Mouse (Mus musculus) macrophage (primary cell): Measurements from ENCODE around the gene Ebf1. TPM values are rescaled to one million over a fixed set of nuclear protein-coding genes. Genes with fewer than 3 reads are reported as not detected.

ENCODE experiments used
- H3K27ac ChIP-seq: fragments of 350-480 bp; formaldehyde crosslinking; 2 replicates; pipeline ENCODE4 v1.9.0; 2021
- H3K36me3 ChIP-seq: fragments of 350-480 bp; formaldehyde crosslinking; 2 replicates; pipeline ENCODE4 v1.9.0; 2021; ENCODE audit errors: inconsistent target
- H3K4me3 ChIP-seq: fragments of 350-480 bp; formaldehyde crosslinking; 2 replicates; pipeline ENCODE4 v1.9.0; 2021; ENCODE audit errors: inconsistent target
- H3K79me2 ChIP-seq: fragments of 350-480 bp; formaldehyde crosslinking; 2 replicates; pipeline ENCODE4 v1.9.0; 2021; ENCODE audit errors: inconsistent target
- WGBS: methylation state at CpG from one replicate; pipeline ENCODE4 v1.1.7; 2026; ENCODE audit warnings: inconsistent platforms; ENCODE audit not compliant: missing documents; 5-methylcytosine and 5-hydroxymethylcytosine counted together
- polyA plus RNA-seq: library from polyadenylated mRNA; stranded (reverse); fragments of 250-400 nt; gene quantifications from 3 replicates; pipeline ENCODE4 v1.2.4, GENCODE M21; 2018; ENCODE audit warnings: inconsistent platforms

Gene Ebf1
- polyA plus RNA-seq, 1 experiment from 2014 or later = 0.04 TPM

DNA sequence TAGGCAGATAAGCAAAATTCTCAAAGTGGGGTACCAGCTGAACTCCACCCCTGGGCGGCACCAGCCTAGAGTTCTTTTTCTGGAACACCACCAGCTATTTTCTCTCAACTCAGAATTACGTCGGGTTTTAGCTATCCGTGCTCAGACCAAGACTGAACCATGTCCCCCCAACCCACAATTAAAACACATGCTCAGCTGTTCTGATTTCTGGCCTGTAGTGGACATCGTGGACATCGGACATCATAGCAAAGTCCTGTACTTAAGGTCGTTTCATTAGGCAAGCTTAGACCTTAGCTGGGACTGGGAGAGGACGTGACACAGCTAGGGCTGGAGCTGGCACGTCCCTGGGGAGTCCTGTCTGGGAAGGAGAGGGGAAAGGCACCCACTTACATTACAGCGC, 5.0 kb upstream of the Ebf1 start:
- no peak overlapping the region for H3K4me3 ChIP-seq
- H3K79me2 ChIP-seq = no peaks in the 10 kb centered on the region
- WGBS = 8% methylated on average over 10 of the region's 10 CpGs
- no peaks in the 10 kb centered on the region for H3K36me3 ChIP-seq
- no peak overlapping the region for H3K27ac ChIP-seq

DNA sequence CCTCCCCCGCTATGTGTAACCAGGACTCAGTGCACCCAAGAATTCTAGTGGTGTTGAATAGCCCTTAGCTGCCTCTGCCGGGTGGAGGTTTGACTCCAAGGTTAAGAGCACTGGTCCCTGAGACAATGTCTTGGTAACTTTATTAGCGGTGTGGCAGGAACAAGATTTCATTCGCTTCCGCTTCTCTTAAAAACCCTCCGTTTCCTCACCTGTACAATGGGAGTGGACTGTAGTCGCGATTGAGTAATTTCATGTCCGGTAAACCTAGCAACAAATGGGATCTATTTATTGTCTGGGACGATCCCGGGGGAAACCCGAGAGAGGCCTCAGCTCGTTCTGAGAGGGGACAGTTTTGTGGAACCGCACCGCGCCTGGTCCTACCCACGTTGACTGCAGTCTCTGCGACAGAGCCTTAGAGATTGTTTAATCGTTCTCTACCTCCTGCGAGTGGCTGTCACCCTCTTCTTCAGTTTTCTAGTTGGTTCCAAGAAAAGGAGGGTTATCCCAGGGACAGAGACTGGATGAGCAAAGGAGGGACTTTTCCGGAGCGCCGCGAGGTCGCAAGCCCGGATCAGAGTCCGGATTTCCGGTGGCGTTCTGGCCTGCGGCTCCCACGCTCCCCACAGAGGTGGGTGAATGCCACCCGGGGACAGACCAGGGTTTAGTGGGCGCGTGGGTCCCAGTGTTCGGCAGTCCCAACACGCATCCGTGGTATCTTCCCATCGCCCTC, 4.3 kb upstream of the Ebf1 start:
- no peak overlapping the region for H3K4me3 ChIP-seq
- H3K36me3 ChIP-seq = no peaks in the 10 kb centered on the region
- H3K79me2 ChIP-seq = no peaks in the 10 kb centered on the region
- H3K27ac ChIP-seq = no peak overlapping the region
- WGBS = 4% methylated on average over 38 of the region's 38 CpGs

DNA sequence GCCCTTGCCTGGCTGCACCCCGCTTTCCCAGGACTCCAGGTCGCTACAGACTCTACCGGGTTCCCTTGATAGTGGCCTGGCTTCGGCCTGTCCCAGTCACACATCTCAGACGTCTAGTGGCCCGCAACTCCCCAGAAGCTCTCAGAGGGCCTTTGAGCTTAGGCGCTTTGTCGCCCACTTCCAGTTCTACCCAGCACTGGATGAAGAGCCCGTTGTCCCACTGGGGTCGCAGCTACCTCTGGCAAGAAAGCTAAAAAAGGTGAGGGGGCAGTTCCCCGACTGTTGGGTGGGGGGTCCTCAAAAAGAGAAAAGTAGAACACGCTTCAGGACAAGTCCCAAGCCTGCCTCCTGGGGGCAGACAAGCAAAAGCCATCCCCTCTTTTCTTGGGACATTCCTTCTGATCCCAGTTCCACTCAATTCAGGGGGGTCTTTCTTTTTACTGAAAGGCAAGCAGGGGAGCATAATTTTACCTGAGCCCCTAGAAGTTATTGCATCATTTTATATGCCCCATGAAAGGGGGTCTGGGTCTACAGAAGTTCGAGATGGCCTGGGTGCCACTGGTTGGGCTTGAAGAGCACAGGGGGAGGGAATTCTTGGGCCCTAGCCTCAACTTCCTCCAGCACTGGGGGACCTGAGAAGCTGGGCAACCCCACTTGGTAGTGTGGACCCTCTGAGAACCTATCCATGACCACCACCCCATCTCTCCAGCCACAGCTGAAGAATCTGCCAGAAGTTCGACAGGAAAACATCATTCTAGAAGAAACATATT, 3.5 kb upstream of the Ebf1 start:
- no peaks in the 10 kb centered on the region for H3K79me2 ChIP-seq
- no peak overlapping the region for H3K27ac ChIP-seq
- no peaks in the 10 kb centered on the region for H3K36me3 ChIP-seq
- no peak overlapping the region for H3K4me3 ChIP-seq
- WGBS = 16% methylated on average over 14 of the region's 14 CpGs

DNA sequence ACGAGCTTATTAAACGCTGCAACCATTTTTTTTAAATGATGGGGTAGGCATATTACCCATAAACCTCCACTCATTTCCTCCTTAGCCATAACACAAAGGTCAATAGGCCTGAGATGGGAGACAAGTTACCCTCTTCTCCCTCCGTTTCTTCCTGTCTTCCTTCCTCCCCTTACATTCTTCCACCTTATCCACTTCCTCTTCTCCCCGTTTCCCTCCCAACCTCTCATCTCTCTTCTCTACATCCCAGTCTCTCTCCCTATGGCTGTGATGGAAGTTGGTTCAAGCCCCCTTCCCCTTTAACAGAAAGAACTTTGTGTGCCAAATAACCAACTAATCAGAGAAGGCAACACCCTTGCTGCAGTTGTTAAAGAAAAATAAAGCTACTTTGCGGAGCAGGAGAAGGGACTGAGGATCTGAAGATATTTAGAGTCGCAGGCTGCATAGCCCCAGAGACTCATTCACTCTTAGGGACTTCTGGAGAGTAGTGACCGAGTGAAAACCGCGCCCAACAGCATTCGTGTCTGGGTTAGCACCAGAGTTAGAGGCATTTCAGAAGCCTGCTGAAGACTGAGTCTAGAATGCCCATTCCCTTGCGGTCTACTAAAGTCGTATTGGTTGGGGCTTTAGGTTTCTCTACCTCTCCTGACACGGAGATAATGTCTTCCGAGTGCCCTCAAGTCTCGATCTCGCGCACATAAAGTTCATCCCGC, 884 bp upstream of the Ebf1 start:
- no peaks in the 10 kb centered on the region for H3K79me2 ChIP-seq
- 11% methylated on average over 18 of the region's 18 CpGs for WGBS
- H3K27ac ChIP-seq = no peak overlapping the region
- no peaks in the 10 kb centered on the region for H3K36me3 ChIP-seq
- no peak overlapping the region for H3K4me3 ChIP-seq

DNA sequence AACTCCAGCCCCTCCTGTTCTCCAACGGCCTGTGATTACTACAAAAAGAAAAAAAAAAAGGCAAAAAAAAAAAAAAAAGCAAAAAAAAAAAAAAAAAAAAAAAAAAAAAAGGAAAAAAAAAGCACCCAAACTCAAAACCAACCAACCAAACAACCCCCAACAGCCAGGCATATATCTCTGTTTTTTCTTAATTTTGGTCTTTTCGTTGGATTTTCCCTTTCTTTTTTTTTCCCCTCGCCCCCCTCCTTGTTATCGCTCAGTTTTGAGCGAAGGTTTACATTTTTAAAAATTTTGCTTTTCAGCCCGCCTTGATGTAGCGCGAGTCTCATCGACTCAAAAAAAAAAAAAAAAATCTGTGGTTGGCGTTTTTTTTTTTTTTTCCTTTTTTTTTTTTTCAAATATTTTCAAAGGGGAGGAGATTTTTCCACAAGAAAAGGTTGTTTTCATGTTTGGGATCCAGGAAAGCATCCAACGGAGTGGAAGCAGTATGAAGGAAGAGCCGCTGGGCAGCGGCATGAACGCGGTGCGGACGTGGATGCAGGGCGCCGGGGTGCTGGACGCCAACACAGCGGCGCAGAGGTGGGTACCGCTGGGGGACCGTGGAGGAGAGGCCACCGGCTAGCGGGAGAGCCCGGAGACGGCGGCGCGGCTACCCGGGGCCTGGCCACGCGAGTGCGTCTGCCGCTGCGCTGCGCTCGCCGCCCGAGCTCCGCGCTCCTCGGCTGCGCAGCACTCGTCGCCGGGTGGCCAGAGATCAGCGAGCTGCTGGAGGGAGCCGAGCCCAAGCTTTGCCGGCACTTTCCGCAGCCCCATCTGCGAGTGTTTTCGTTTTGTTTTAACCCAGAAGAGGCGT, 843 bp downstream of the Ebf1 start:
- 2% methylated on average over 55 of the region's 55 CpGs for WGBS
- H3K4me3 ChIP-seq = no peak overlapping the region
- H3K79me2 ChIP-seq = no peaks in the 10 kb centered on the region
- H3K36me3 ChIP-seq = no peaks in the 10 kb centered on the region
- no peak overlapping the region for H3K27ac ChIP-seq

DNA sequence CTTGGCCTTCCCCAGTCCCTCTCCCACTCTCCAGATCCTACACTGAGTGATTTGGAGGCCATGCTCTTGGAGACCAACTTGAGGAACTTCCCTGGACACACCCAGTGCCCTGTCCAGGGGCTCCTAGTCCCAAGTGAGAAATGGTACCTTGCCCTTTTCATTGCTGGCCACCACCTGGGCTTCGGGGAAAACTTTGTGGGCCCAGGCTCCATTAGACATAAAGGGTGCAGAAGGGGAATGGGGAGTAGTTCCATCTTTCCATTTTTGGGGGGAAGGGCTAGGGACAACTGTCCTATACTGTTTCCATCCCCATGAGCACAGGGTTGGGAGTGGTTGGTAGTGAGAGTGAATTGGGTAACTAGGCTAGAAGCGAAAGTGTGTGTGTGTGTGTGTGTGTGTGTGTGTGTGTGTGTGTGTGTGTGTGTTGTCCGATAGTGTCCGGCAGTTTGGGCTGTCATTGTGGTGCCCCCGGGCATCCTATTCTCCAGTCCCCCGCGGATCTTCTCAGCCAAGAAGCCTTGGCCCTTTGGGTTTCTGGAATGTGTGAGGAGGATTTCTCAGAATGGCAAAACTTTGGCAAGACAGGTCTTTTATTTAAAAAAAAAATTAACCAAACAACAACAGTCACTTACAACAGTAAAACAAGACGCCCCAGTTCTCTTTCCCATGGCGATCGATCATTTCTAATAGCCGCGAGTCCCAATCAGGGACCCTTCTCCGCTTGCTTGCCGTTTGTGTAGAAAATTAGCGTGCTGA, 2.2 kb downstream of the Ebf1 start:
- Histone ChIP-seq H3K27ac (no peak overlapping the region), H3K79me2 (no peaks in the 10 kb centered on the region)

DNA sequence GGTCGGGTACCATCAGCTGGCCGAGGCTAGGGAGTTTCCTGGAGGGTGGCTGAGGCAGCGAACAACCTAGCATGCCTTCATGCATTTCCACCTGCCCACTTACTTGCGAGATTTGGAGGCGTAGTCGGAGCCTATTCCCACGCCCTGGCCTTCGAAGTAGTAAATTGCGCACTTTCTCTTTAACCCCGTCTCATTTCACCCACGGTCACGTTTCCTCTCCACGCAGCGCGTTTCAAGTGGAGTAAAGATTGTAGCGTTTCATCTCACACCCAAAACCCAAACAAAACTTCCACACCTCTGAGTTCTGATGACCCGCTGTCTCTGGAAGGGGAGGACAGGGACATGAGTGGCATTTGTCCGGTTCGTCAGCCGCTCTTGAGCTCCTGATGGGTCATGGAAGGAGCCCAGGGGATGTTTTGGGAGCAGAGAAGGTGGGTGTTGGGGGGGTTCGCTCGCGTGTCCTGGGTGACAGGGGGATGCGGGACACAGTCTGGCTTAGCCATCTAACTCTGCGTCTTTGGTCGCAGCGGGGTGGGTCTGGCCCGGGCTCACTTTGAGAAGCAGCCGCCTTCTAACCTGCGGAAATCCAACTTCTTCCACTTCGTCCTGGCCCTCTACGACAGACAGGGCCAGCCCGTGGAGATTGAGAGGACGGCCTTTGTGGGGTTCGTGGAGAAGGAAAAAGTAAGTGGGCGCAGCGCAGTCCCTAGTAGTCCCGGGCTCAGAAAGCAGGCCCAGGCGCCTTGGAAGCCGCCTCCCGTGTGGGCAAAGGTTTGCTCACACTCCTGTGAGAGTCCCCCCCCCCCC, 3.0 kb downstream of the Ebf1 start:
- H3K79me2 ChIP-seq = no peaks in the 10 kb centered on the region
- H3K4me3 ChIP-seq = no peak overlapping the region
- no peaks in the 10 kb centered on the region for H3K36me3 ChIP-seq
- H3K27ac ChIP-seq = no peak overlapping the region
- 13% methylated on average over 38 of the region's 41 CpGs for WGBS

More for the DNA sequence above, 2.2 kb downstream of the Ebf1 start:
- H3K4me3 ChIP-seq = no peak overlapping the region
- H3K36me3 ChIP-seq = no peaks in the 10 kb centered on the region
- WGBS = 12% methylated on average over 12 of the region's 15 CpGs

DNA sequence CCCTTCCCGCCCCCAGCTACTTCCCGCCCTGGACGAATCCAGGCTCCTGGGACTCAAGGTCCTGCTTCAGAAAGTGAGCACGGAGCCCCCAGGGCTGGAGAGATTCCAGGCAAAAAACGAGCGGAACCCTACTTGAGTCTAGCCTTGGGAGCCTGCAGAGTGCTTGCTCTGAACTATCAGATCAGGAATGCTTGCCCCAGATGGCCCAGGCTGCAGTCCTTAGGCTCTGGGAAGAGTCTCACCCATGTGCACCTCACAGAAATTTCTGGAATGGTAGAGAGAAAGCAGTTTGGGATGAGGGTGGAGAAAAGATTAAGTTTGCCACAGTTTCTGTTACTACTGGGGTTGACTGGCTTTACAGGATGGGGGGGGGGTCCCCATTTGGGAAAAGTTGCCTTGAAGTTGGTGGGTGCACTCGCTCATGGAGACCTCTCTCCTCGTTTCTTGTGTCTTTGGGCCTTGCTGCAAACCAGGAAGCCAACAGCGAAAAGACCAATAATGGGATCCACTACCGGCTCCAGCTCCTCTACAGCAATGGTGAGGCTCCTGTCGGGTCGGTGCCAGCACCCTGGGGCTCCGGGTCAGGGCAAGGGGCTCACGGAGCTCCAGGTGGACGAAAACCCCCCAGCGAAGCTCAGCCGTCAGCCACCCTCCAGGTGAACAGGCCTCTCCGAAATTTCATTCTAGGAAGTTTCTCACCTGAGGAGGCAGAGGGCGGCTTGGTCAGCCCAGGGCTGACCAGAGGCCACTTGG, 3.8 kb downstream of the Ebf1 start:
- H3K4me3 ChIP-seq = no peak overlapping the region
- H3K79me2 ChIP-seq = no peaks in the 10 kb centered on the region
- H3K27ac ChIP-seq = no peak overlapping the region
- H3K36me3 ChIP-seq = no peaks in the 10 kb centered on the region
- 79% methylated on average over 13 of the region's 19 CpGs for WGBS

DNA sequence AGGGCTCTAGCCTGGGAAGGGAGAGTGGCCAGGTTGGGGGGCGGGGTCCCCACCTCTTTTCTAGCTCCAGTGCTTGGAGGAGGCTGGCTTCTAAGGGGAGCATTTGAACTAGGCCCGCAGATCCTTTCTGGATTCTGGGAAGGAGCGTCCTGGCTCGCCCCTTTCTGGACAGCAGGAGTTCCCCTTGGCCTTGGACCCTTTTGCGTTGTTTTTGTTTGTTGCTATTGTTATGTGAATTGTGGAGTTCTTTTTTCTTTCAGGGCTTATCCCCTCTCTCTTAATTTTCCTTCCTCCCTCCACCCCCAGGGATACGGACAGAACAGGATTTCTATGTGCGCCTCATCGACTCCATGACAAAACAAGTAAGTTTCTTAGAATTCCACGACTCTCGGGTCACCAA, 4.5 kb downstream of the Ebf1 start:
- 90% methylated on average over 10 of the region's 10 CpGs for WGBS
- no peaks in the 10 kb centered on the region for H3K36me3 ChIP-seq
- no peak overlapping the region for H3K4me3 ChIP-seq
- no peak overlapping the region for H3K27ac ChIP-seq
- no peaks in the 10 kb centered on the region for H3K79me2 ChIP-seq

DNA sequence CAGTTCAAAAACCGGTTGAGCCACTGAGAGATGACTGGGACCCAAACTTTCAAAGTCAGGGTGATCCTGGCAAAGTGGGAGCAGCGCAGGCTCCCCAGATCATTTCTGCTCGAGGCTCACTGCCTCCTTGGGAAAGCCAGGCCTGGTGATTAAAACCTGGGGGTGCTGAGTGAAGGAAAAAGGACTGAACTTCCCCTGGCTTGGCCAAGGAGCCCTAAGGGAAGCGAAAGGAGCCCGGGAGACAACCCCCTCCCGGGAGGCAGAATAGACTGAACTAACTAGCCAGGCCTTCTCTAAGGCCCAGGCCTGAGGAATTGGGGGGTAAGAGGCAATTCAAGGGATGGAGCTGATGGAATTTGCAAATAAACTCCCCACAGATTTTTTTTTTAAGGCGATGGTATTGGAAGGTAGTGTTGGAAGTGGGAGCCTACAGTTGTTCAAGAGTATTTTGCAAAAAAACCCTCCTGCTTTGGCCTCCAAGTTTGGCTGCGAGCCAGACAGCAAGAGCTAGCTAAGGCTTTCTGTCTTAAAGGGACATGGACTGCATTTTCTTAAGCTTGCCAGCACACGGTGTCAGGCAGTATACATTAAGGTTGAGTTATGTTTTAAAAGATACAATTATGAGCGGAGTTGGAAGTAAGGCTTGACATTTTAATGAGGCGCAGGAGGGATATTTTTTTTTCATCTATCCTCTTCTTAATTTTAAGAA, 5.1 kb downstream of the Ebf1 start:
- no peak overlapping the region for H3K4me3 ChIP-seq
- H3K36me3 ChIP-seq = no peaks in the 10 kb centered on the region
- H3K27ac ChIP-seq = no peak overlapping the region
- H3K79me2 ChIP-seq = no peaks in the 10 kb centered on the region
- WGBS = 67% methylated on average over 11 of the region's 11 CpGs

DNA sequence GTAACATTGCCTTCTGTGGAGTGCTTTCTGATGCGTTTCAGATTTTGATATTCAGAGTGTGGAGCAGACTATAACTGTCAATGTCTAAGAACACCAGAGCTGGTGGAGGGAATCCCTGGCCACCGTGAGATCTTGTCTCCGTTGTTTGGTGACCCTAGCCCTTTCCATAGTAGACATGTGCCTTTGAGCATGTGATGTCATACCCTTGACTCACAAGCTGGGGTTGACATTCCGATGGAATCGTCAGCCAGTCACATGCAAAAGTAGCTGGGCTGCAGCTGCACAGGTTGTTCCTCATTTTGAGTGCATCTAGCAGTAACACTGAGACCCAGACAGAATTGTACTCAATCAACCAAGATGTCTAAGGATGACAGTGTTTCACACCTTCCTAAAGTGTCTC, 7.4 kb downstream of the Ebf1 start:
- no peaks in the 10 kb centered on the region for H3K36me3 ChIP-seq
- no peak overlapping the region for H3K27ac ChIP-seq

DNA sequence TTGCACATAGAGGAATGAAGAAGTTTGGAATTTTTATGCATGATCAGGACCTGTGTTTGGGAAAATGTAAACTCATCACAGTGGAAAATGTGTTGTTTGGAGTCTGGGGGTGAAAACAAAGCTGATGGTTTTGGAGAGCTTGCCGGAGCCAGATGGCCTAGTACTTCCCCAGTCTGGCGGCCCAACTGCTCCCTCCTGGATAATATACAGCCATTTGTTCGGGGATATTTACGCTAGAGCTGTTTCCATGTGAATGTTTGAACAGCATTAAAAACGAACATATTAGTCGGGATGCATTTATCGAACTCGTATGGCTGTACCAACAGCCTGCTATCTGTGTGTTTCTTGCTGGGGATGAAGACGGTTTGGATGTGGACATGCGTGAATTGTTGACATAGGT, 8.9 kb downstream of the Ebf1 start:
- 93% methylated on average over 10 of the region's 10 CpGs for WGBS
- H3K27ac ChIP-seq = no peak overlapping the region
- H3K79me2 ChIP-seq = no peaks in the 10 kb centered on the region
- no peak overlapping the region for H3K4me3 ChIP-seq
- no peaks in the 10 kb centered on the region for H3K36me3 ChIP-seq

More for the DNA sequence above, 7.4 kb downstream of the Ebf1 start:
- WGBS = 36% methylated on average over 5 of the region's 5 CpGs
- no peak overlapping the region for H3K4me3 ChIP-seq
- no peaks in the 10 kb centered on the region for H3K79me2 ChIP-seq
